Mouse (Mus musculus): ENCODE results near the gene Lrrc52. TPM values are rescaled to one million over a fixed set of nuclear protein-coding genes. Genes with fewer than 3 reads are reported as not detected.

The Lrrc52 gene
- polyA plus RNA-seq, 1 experiment from 2014 or later, result not detected

DNA sequence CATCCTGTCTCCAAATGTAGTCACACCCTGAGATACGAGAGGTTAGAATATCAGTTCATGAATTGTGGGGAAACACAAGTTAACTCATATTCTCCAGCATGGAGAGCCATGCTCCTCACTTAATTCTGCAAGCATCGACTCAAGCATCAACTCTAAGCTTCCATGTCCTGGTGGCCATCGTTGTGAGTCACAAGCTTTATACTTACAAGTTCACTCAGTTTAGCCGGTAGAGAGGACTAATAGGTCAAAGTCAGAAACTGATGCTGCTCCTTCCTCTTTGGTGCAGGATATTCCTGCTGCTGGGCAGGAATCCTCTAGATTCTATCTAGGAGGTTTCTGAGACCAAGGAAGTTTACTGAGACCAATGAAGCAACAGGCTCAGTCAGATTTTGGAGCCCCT lies 61.3 kb downstream of the Lrrc52 start:
- WGBS (ENCODE audit: insufficient replicate concordance), result 68% methylated on average over 4 of the region's 4 CpGs
- Histone ChIP-seq H3K27me3 (ENCODE audit: insufficient read depth, low read length) (0 out of 2 replicates have a peak, but pooled peaks cover 7% of the 10 kb centered on the region), H3K4me2 (ENCODE audit: low read depth, low read length) (no peak overlapping the region), H3K9me3 (ENCODE audit: low read length) (no peaks in the 10 kb centered on the region), H3K27ac (ENCODE audit: low read depth) (no peak overlapping the region), H3K4me3 (ENCODE audit: low read depth, low read length) (no peak overlapping the region), H3K36me3 (replicated peaks; ENCODE audit: insufficient read depth, low read length) (no peaks in the 10 kb centered on the region), H3K4me1 (ENCODE audit: insufficient read depth) (no peaks in the 10 kb centered on the region), H3K9ac (replicated peaks) (no peak overlapping the region)
- DNase-seq (no peak), ATAC-seq (no peak)
- TF ChIP-seq EP300 (IDR thresholded peaks at IDR 0.05; ENCODE audit: low read depth), result no peak
- TF ChIP-seq CTCF (IDR thresholded peaks at IDR 0.05; ENCODE audit: low read depth), result no peak

Other genes with a start within 250 kb of the Lrrc52 start
- gene Uck2, start 181.5 kb downstream of the Lrrc52 start, polyA plus RNA-seq (2015; fragmentation: Nextera tagmentation; extraction: Ambion mirVana), result 18.6 and 20.9 TPM in 2 replicates
- 54.6 and 57.6 TPM in 2 replicates for gene Tmco1, start 158.4 kb downstream of the Lrrc52 start, polyA plus RNA-seq (2015; fragmentation: Nextera tagmentation; extraction: Ambion mirVana)
- 76.4 and 80.8 TPM in 2 replicates for gene Aldh9a1, start 116.8 kb downstream of the Lrrc52 start, polyA plus RNA-seq (2015; fragmentation: Nextera tagmentation; extraction: Ambion mirVana)
- 161 and 163 TPM in 2 replicates for gene Mgst3, start 72.9 kb downstream of the Lrrc52 start, polyA plus RNA-seq (2015; fragmentation: Nextera tagmentation; extraction: Ambion mirVana)
- gene Rxrg, start 131.6 kb upstream of the Lrrc52 start, polyA plus RNA-seq (2015; fragmentation: Nextera tagmentation; extraction: Ambion mirVana), result 0.19 and 0.49 TPM in 2 replicates
- not detected in 2 replicates for gene Lmx1a, start 222.5 kb upstream of the Lrrc52 start, polyA plus RNA-seq (2015; fragmentation: Nextera tagmentation; extraction: Ambion mirVana)

All from liver, postnatal 0 days (tissue).